Mouse (Mus musculus): ENCODE results near the gene Tdrd3.
A peak's percentile ranks its signal among the peaks of the same experiment; 100 is the strongest.

The Tdrd3 gene

DNA sequence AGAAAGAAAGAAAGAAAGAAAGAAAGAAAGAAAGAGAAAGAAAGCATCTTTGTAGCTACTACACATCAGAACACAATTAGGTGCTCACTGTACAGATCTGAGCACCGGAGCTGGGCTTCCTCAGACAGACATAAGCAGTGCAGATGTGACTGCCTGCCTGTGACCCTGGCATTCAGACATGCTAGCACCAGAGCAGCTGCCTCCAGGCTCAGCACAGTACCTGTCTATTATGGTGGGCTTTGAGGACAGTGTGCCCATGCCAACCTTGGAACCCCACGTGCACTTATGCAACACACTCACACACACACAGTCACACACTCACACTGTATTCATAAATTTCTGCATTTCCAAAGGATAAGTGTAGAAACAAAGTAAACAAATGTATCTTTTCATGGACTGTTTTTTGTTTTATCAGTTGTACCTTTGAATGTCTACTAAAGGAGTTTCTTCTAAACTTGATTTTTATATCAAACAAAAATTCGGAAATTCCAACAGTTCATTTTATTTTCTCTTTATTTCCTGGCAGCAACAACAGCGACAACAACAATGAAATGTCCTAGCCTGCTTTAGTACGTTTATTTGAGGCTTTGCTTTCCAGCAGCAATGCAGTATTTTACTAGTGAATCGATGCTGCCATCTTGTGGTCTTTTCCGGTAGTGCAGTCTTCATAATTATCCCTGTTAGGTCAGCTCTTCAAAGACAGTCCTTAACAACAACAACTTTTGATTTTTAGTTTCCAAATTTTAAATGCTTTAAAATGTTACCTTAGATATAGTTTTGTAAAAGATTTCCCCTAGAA, 35.4 kb downstream of the Tdrd3 start:
- peak; percentile 50 to 55 for DNase-seq (ENCODE audit: low spot score in 2 of 2)

DNA sequence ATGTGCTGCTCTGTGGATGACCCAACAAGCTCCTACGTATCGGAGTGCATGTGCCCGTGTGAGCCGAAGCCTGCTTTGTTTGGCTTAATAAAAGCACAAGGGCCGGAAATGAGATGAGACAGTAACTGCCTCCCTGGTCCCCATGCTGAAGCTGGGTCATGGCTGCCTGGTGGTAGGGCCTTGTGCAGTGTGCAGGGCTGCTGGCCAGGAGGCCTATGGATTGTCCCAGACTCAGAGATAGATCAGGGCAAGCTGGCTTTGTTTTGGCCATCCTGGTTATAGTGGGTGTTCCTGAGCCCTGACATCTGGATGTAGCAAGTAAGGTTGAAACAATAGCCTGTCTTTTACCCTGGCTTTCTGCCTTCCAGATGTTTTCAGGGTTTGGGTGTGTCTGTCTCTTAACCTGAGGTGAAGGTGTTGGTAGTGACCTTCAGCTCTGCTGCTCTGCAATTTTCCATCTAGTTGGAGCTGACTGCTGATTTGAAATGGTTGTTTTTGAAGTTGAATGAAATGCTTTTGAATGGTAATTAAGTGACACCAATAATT, 39.3 kb downstream of the Tdrd3 start:
- no peak for DNase-seq (ENCODE audit: low spot score in 2 of 2)

DNA sequence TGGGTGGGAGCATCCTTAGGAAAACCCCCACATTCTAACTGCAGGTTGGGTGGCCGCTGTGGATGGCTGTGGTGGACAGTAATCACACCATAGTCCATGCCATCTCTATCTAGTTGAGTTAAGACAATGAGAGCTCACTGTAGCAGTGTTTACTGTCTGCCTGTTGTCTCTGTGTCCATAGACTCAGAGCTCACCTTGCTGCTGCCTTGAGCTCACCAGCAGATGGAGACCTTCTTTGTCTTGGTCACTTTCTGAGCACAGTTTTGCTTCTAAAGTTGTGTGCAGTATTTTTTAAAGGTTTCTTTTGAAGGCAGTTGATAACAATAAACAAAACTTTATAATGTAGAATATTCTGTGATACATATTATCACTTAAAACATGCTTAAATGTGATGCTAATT, 43.3 kb downstream of the Tdrd3 start:
- DNase-seq (ENCODE audit: low spot score in 2 of 2): no peak

DNA sequence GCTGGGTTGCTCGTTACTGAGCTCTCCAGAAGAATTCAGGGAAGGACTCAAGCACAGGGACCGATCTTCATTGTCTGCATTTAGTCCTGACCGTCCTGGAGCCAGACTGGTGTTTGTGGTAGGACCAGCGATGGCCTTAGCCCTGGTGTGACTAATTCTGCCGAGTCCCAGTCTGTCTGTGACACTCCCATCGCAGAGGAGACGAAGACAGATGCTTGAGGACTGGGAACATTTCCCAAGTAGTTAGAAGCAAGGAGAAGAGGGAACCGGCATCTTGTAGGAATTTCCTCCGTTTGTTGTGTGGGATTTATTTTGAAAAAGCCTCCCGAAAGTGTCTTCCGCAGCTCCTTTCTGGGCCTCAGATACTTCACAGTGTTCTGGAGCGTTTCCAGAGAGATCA, 45.1 kb downstream of the Tdrd3 start:
- DNase-seq (ENCODE audit: low spot score in 2 of 2): no peak

DNA sequence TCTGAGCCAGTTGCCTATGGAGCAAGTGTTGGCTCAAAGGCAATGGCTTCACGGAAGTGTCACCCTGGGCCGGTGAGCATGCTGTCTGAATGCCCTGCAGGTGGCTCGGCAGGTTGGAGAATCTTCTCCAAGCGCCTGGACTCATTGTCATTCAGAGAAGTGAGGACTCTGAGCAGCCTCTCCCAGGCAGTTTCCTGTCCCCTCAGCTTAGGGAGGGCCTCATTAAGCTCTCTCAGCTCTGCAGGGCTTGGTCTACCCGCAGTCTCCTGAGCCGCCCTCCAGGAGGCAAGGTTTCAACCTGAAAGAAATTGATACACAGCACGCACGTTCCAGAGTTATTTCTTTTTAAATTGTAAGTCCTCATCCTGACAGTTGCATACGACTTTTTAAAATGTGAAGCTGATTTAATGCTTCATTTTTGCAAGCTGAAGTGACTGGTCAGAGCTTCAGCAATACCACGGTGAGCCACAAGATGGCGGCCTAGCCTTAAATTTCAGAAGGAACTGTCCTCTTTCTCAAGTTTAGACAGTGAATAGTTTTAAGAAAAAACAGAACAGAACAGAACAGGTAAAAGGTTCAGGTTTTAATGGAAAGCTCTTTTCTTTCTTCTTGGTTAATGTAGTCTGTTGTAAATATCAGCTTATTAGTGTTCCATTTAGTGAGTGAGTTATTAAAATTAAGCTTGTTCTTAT, 47.7 kb downstream of the Tdrd3 start:
- DNase-seq (ENCODE audit: low spot score in 2 of 2): peak; percentile 46 to 63

DNA sequence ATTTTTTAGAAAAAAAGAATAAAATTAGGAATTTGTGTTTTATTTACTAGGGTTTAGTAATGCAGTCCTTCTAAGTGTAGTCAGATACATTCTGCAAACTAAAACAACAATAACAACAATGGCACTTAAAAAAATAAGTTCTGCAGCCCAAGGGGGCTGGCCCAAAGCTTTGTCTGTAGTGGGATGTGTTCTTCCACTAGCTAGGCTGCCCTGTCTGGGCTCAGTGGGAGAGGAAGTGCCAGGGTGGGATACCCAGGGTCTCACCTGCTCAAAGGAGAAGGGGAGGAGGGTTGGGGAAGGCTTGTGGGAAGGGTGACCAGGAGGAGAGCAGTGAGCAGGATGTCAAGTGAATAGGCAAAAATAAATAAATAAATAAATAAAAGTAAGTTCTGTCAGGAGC, 48.2 kb downstream of the Tdrd3 start:
- no peak for DNase-seq (ENCODE audit: low spot score in 2 of 2)

DNA sequence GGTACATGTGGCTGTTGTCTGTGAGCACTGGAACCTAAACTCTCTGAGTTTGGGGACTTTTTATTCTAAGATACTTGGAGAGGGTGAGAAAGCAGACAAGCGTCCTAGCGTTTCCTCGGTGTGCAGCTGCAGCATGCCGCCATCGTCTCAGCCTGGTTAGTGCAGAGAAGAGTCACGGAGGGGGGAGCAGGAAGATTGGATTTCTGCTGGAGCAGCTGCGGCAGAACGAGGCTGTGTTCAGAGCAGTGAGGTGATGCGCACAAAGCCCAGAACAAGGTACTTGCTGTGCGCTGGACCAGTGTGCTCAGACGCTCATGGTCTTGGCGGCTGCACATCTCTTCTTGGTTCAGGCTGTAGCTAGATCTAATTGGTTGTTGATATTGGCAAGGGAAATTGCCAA, 51.1 kb downstream of the Tdrd3 start:
- DNase-seq (ENCODE audit: low spot score in 2 of 2): no peak

DNA sequence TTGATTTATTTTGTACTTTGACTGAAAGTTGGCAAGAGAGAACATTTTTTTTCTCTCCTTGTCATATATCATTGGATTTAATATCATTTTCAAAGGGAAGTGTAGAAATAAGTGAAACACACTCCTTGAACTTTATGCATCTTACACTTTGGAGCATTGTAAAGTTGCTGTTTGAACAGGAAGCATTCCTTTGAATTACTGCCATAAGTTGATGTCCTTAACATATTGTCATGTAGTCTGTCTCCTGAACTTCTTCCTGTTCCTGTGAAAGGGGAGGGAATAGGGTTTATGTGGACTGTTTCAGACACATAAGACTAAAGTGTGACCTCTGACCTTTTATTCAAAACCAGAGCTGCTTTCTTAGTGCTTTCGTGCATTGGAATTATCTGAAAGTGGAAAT, 55.1 kb downstream of the Tdrd3 start:
- DNase-seq (ENCODE audit: low spot score in 2 of 2): no peak

DNA sequence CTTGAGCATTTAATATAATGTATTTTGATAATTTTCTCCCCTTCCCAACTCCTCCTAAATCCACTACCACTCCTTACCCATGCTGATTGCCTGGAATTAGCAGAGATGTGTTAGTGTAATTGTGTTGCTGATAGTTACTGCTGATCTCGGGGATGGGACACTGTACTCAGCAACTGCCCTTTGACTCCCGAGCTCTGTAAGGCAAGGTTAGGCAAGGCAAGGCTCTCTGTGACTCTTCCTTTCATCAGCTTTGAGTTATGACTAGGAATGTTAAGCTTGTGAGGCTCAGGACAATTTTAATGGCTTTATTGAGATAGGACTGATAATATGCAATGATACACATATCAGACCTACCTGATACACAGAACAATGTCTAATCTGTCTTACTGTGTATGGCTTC, 56.3 kb downstream of the Tdrd3 start:
- no peak for DNase-seq (ENCODE audit: low spot score in 2 of 2)

DNA sequence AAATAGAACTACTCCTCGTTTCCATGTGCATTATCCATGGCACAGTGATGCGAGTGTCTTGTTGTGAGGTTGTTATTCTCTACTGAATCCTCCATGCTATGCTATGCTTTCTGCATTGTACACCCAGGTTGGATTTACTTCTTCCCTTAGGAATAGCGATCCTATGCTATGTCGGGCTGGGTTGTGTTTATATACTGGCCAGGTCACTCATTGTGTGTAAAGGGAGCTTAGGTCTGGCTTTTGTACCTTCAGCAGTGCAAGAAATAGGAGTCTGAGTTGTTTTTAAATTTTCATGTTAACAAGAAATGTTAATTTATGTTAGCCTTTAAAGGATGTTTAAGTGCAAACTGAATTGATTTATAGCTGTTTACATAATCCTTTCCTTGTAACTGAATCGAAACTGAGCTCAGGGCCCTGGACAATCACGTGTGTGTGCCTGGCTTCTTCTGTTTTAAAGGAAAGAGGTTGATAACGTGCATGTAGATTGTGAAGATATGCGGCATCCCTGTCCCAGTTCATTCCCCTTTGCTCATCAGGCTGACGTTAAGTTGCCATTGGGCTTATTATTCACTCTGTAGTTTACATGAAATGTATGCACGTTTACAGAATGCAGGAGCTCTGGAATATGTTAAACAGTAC, 59.4 kb downstream of the Tdrd3 start:
- DNase-seq (ENCODE audit: low spot score in 2 of 2): no peak

DNA sequence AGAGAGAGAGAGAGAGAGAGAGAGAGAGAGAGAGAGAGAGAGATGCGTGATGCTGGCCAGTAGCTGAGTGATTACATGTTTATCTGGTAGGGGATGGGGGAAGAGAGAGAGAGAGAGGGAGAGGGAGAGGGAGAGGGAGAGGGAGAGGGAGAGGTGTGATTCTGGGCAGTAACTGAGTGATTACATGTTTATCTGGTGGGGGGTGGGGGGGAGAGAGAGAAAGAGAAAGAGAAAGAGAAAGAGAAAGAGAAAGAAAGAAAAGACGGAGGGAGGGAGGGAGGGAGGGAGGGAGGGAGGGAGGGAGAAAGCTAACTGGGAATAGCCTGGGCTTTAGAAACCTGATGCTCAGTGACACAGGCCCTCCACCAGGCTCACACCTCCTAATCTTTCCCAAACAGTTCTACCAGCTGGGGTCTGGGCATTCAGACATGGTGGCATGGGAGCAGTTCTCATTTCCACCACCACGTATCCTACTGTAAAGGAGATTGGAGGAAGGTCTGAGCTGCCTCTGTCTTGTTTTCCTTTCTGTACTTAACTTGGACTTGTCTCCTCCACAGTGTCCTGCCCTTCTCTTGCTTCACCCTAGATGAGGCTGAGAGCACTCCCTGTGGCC, 62.0 kb downstream of the Tdrd3 start:
- no peak for DNase-seq (ENCODE audit: low spot score in 2 of 2)

DNA sequence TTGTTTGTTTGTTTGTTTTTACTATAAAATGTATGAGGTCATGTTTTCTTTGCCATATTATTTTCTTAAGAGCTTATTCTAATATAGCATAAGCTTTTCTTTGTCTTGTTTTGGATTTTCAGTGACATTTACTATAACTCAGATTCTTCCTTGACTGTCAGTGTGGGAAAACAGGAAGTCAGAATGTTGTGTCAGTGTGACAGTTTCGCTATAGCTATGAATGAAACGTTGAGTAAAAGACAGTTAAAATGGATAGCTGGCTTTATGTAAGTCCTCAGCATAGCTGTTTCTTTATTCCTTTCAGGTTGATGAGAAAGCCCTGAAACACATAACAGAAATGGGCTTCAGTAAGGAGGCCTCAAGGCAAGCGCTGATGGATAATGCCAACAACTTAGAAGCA, 69.4 kb downstream of the Tdrd3 start:
- no peak for DNase-seq (ENCODE audit: low spot score in 2 of 2)

DNA sequence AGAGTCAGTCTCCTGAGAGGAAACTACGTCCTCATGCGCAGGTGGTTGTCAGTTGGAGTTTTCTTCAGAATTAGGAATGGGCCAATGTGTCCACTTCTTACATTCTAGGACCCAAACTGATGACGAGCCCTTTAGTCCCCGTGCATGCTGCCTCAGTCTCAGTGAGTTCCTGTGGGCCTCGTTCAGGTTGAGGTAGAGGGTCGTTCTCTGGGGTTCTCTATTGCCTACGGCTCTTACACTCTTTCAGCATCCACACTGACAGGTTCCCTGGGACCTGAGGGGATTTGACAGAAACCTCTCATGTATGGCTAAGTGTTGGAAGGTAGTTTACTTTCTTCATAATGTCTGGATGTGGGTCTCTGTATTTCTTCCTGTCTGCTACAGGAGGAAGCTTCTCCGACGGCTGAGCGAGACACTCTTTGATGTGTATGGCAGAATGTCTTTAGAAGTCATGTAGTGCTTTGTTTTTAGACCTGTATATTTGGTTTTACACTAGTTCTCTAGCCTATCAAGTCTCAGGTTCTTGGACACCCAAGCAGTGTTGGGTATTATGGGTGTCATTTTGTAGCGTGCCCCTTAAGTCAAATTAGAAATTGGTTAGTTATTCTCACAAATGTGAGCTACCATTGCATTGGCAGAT, 81.6 kb downstream of the Tdrd3 start:
- DNase-seq (ENCODE audit: low spot score in 2 of 2): no peak

DNA sequence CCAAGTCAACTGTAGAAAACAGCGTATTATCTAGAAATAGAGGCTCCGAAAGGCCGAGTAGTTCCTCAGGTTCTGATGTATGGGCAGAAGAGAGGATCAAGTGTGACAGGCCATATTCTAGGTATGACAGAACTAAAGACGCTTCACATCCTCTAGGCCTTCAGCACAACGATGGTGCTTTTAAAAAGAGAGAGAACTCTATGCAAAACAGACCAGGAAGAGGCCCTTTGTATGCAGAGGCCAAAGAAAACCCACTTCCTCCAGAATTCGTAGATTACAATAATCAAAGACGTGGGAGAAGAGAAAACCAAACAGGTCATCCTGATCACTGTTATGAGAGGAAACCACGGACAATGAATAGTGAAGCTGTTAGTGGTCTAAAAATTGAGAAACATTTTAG, 89.5 kb downstream of the Tdrd3 start:
- DNase-seq (ENCODE audit: low spot score in 2 of 2): no peak

DNA sequence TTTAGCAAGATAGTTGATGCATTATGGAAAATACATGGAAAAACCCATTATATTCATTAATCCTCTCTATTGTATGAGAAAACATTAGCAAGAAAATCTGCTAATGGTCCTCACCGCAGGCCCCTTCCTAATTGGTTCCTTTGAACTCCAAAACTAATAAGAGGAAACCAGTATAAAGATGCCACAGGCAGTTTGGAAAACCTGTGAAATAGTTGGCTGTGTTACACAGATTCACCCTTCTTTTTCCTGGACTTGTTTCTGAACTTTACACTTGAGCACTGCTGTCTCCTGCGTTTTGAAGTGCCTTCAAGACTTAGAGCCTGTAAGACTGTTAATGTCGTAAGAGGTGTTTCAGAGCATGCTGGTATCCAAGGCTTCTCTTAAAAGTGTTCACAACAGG, 98.8 kb downstream of the Tdrd3 start:
- DNase-seq (ENCODE audit: low spot score in 2 of 2): no peak

DNA sequence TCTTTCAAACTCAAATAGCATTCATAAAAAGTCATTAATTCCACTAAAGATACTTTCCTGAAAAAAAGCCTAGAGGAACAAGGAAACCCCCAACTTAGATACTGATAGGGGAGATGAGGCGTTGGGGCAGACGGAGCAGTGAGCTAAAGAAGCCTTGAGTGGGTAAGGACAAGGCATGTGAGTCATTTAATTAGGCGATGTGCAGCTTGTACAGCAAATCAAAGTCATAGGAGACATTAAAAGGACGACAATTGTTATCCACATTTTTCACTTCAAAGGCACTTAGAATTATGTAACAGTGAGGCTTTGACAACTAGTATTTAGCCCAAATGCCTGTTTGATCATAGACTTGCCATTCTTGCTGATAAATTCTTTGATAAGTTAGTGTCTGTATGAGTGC, 100.9 kb downstream of the Tdrd3 start:
- no peak for DNase-seq (ENCODE audit: low spot score in 2 of 2)

DNA sequence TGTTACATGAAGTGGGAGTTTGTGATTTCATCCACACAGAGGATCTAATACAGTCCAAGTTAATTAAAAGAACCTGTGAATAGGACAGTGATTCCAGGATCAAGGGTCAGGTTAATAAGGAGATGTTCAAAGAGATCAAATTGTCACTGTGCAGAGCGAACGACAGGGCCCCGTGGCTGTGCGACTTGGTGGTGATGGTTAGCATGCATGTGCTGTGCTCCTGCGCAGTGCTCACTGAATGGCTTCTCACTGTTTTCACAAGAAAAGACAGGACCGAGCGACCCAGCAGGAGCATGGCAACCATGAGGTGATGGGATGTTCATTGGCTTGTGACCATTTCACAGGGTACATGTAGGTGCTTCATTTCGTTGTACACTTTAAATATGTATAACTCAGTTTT, 115.4 kb downstream of the Tdrd3 start:
- DNase-seq (ENCODE audit: low spot score in 2 of 2): no peak

DNA sequence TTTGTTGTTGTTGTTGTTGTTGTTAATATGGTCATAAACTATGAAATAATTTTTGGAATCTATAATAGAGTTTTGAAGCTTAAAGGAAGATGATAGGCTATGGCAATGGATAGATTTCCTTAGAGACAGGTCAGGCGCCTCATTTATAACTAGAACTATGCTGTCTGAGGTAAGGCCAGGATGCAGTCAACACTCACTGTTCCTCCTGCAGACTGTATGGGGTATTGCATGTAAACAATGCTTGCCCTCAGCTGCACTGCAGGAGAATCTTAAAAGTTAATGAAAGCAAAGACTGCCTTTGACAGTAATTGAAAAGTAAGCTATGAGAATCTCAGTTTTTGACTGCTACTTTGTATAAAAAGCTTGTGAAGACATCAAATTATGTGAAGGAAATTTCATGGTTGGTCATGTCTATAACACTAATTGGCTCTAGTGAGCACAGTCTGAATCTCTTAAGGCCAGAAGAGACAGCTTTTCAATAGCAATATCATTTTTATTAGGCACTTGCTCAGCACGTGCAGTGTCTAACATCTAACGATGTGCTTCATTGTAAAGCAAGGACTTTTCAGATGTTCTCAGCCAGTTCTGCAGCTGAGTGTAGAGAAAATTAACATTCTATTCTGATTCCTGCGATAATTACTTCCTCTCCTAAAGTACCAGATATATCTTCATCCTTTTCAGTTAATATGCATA, 120.8 kb downstream of the Tdrd3 start:
- no peak for DNase-seq (ENCODE audit: low spot score in 2 of 2)

DNA sequence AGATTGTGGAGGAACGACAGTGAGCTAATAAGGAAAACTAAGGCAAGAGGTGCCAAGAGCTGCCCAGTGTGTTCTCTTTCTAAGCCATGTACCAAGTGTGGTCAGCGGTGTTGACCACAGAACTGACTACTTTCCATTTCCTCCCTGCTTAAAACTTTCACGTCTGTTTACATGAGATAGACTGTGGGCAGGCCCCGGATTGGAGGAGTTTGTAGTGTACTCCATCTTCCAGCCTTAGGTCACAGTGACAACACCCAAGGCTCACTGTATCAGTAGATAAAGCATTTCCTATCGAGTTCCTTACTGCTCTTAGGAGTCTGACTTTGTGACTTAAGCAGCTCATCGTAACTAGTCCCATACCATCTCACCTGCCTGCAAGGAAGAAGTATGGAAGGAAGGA, 133.5 kb downstream of the Tdrd3 start:
- DNase-seq (ENCODE audit: low spot score in 2 of 2): no peak

DNA sequence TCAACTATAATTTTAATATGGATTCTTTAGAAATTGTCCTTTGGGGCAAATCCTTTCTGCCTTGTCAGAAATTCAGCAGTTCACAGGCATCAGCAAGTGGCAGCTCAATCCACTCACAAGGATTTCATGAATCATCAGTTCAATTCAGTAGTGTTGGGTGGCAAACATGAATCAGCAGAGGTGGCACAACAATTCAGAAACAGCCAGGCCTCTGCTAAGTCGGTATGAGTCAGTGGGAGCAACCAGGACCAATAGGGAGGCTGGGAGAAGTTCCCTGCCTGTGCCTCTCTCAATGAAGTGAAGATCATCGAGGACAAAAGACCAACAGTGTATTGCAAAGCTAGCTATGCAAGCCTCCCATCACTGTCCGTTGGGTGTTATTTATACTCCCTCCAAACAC, 135.8 kb downstream of the Tdrd3 start:
- DNase-seq (ENCODE audit: low spot score in 2 of 2): no peak

DNA sequence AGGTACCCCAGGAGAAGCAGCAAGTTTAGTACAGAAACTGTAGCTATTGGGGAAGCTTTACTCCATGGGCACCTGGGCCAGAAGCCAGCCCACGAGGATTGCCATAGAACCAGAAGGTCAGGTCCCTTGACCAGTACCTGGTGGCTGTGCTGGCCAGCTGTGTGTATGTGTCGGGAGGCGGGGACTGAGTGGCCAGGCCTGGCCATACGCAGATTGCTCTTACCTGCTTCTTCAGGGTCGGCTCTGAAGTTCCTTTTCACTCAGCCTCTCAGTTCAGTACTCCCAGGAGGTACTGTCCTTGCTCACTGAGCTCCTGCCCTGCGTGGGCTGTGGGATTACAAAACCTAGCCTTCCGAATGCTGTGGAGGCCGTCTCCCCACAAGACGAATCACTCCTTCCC, 147.4 kb downstream of the Tdrd3 start:
- no peak for DNase-seq (ENCODE audit: low spot score in 2 of 2)

All from urinary bladder, postnatal 36 days (tissue).